Mouse (Mus musculus): ENCODE measurements around the gene Selenok.
A peak's percentile ranks its signal among the peaks of the same experiment; 100 is the strongest.

Selenok gene

DNA sequence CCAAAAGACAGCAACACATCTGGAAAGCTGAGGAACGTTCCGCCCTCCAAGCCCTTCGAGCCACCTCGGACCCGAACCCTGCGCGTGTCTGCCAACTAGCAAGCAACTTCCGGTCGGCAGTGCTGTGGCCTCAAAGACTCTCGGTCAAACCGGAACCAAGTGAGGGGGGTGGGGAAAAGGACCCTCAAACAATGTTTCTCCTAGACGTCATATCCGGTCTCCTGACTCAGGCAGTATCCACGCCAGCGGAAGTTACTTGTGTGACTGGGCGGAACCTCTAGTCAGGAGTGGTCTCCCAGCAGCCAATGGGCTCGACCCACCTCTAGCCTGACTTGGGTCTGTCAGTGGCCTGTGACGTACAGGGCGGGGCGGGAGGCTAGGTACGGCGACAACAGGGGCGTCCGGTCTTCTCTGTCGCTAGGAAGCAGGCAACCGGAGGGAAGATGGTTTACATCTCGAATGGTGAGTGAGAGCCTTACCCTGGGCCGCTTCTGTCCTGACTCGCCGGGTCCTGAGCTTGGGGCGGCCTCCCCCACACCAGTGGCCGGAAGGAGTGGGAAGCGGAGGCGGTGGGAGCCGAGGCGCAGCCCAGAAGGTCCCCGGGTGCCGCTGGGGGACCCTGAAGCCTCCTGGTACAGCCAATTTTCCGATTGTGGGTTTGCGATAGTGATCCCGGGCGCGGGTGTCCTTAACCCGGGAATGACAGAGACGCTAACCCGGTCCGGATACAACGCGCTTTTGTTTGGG, at the start of gene Selenok:
Gene Selenok (plus strand): TSS at position 234 of the 747 bp plus-strand sequence.
- peak; percentile 99 for DNase-seq (ENCODE audit: low read depth, low spot score)

DNA sequence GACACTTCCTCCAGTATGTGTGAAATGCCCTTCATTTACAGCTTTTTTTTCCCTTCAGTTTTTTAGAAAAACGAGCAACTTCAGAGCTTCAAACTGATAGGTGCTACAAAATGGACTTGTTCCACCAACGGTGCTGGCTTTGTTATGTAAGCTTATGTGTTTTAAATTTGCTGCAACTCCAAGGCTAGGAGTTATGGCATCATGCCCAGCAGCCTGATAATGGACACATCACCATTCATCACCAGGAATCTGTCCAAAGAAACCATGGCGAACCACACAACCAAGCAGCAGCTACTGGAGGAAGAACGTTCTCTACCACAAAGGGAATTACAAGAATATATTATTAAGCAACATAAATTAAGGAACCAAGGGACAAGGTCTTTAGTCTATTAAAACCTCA, 39.1 kb upstream of the Selenok start:
- no peak for DNase-seq (ENCODE audit: low read depth, low spot score)

DNA sequence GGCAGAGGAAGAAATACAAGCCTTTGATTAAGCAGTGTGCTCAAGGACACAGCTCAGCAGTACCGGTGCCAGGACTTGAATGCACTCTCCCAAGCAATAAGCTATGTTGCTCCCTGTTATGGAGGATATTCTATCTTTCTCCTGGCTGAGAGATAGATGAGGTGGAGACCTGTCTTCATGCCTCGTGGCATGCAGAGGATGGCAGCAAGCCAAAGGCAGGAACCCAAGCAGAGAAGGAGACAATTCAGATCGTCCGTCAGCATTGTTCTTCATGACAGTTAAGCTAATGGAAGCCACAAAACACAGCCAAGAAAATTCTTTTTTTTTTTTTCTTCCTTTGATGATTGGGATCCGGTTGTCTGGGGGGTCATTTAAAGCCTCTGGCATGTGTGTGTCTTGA, 32.6 kb upstream of the Selenok start:
- DNase-seq (ENCODE audit: low read depth, low spot score), result no peak

- DNase-seq (ENCODE audit: low read depth, low spot score), result no peak
Observed at GRCm38 (mm10) chr14:29937466-29937865, 30.6 kb upstream of the Selenok start.

DNA sequence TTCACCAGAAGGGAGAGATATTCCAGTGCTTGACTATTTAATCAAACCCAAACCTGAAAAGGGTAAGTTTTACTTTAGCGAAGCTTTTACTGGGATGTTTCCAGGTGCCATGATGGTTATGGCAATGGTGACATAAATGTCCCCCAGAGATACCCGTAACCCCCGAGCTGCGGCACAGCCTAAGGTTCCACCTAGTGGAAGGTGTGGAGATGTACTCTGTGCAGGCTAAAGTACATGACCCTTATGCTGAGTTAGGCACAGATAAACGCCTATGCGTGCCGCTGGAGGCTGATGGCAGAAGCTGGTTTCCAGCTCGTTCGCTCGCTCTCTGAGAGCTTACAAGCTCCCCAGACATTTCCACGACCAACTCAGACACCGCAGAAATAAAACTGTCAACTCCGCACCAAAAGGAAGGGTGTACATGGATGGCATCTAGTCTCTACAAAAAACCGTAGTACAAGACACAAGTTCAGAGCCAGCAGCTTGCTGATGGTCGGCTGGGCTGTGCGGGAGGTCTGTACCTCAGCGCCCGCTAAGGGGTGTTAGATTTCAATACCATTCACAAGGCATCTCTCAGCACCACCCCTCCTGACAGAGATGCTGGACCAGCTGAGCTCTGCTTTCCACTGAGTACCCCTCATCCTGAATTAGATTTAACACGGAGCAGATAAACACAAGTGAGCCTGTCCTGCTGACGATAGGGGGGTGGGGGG, 28.4 kb upstream of the Selenok start:
- DNase-seq (ENCODE audit: low read depth, low spot score), result peak; percentile 46

DNA sequence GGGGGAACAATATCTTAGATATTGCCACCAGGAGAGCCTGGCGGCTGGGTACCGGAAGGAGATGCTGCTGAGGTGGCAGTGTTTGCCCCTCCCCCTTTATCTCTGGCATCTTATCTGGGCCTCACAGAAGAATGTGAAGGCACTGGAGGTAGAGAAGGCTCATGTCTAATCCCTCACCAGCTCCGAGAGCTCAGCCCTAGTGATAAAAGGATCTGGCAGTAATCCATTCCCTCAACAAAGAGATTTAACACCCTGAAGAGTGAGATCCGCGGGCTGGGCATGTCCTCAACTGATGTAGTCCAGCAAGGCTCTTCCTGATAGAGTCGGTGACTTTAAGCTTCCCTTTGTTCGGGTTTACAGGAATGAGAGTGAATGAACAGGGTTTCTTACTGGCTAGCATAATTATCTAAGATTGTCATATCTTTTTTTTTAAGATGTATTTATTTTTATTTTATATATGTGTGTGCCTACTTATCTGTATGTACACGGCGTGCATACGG, 27.7 kb upstream of the Selenok start:
- no peak for DNase-seq (ENCODE audit: low read depth, low spot score)

- peak; percentile 51 for DNase-seq (ENCODE audit: low read depth, low spot score)
Observed at GRCm38 (mm10) chr14:29940877-29941276, 27.2 kb upstream of the Selenok start.

DNA sequence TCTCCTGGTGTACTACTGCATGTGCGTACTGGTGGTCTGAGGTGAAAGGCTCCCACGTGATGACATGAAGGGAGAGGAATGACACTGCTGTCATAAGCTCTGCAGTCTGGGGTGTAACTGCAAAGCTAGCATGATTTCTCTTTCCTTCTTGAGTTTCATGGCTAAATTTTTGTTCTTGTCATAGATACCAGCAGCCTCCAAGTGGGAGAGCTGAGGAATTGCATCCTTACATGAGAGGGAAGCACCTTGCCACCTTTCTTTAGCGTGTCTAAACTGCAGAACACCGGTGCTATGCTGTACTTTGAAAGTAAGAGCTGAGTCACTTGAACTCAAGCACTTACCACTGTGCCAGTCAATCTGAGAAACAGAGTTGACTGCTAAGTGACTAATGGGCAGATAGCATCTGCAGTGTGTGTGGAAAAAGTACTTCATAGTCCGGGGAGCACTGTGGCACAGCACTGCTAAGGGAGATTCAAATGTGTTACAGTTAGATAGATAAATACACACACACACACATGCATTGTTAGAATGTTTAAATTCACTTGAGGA, 21.3 kb upstream of the Selenok start:
- no peak for DNase-seq (ENCODE audit: low read depth, low spot score)

DNA sequence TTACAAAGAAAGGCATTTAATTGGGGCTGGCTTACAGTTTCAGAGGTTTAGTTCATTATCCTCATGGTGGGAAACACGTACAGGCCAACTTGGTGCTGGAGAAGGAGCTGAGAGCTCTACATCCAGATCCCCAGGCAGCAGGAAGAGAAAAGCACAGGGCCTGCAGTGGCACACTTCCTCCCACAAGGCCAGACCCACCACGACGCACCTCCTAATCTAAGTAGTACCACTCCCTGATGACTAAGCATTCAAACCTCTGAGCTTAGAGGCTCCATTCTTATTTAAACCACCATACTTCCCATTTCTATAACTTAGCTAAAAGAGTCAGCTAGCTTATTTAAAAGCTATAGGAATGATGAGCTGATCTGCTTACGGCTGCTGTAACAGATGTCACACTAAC, 17.3 kb upstream of the Selenok start:
- DNase-seq (ENCODE audit: low read depth, low spot score), result peak; percentile 92

- DNase-seq (ENCODE audit: low read depth, low spot score), result no peak
Observed at GRCm38 (mm10) chr14:29957393-29957792, 10.7 kb upstream of the Selenok start.

GRCm38 (mm10) chr14:29967611-29968010, 497 bp upstream of the Selenok start:
- peak; percentile 27 for DNase-seq (ENCODE audit: low read depth, low spot score)

GRCm38 (mm10) chr14:29971446-29971845, 3.3 kb downstream of the Selenok start:
- no peak for DNase-seq (ENCODE audit: low read depth, low spot score)

DNA sequence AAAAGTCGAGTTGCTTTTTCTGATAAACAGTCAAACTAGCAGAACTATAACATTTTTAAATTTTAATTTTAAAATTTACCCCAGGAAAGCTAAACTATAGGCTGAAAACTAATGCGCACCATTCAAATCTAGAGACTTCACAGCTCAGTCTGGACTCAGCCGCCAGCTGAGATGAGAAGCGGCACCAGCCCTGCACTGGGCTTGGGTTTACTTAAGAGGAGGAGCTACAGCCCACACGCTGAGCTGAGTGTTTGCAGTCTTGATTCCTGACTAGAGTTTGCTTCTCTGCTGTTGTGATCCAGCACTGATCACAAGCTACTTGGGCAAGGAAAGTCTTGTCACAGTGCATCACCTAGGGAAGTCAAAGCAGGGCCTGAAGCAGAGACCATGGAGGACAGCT, 3.9 kb downstream of the Selenok start:
- DNase-seq (ENCODE audit: low read depth, low spot score), result no peak

DNA sequence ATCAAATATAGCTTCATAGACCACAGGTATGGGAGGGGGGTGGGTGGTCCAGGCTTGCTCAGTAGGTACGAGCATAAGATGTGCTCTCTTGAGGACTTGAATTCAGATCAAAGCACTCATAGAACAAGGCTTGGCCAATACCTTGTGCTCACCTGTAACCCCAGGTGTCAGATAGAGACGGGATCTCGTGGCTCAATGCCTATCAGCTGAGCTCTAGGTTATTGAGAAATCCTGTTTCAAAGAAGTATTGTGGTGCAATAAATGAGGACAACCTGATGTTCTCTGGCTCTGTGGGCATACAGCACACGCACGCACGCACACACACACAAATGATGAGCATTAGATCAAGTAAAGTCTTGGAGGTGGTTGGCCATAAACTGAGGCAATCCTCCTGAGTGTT, 8.8 kb downstream of the Selenok start:
- DNase-seq (ENCODE audit: low read depth, low spot score), result no peak

DNA sequence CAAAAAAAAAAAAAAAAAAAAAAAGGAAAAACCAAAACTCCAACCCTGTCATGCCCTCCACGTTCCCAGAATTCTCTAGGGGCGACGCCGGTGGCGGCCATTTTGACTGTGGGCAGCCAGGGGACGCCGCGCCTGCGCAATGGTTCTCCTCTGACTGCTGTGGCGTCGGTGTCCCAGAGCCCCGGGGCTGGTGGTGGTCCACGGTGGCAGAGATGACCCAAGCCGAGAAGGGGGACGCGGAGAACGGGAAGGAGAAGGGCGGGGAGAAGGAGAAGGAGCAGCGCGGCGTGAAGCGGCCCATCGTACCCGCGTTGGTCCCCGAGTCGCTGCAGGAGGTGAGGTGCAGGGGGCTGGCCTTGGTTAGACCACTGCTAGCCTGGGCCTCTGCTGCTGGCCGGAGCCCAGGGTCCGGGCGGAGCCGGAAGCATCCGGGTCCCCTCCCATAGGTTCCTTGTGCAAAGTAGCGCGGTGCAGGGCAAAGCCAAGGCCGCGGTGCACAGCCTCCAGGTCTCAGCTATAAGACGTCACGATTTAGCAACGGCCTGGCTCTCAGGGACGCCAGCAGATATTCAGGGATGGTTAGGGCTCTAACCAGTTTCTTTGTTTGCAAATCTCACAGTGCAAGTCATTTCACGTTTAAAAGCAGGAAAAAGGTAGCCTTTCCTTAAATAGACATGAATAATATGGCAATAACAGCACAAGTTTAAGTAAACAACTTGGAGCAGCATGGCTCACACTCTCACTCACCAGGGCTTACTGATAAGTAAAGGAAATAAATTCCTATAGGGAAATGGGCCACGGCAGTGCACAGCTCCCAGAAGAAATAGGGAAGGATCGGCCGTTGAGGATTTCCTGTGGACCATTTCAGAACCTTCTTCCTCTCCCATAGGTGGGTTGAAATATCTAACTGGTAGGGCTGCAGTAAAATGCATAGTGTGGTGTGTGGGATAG, 10.4 kb downstream of the Selenok start, which contains the start of gene Actr8:
Gene Actr8 (plus strand): TSS at position 84 of the 951 bp plus-strand sequence.
- DNase-seq (ENCODE audit: low read depth, low spot score), result peak; percentile 86

- DNase-seq (ENCODE audit: low read depth, low spot score), result peak; percentile 74
Observed at GRCm38 (mm10) chr14:29980447-29981205, 12.5 kb downstream of the Selenok start.

DNA sequence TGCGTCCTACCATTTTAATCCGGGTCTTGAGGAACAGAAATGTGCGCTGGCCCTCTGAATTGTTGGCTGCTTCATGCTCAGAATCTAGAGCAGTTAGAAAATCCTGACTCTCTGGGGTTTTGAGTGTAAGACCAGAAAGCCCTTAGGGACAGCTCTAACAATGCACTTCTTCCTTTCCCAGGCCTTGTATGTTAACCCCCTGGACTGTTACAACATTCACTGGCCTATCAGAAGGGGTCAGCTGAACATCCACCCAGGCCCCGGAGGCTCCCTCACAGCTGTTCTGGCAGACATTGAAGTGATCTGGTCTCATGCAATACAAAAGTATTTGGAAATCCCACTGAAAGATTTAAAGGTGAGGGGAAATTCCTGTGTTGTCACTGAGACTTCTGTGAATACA, 18.0 kb downstream of the Selenok start:
- no peak for DNase-seq (ENCODE audit: low read depth, low spot score)

DNA sequence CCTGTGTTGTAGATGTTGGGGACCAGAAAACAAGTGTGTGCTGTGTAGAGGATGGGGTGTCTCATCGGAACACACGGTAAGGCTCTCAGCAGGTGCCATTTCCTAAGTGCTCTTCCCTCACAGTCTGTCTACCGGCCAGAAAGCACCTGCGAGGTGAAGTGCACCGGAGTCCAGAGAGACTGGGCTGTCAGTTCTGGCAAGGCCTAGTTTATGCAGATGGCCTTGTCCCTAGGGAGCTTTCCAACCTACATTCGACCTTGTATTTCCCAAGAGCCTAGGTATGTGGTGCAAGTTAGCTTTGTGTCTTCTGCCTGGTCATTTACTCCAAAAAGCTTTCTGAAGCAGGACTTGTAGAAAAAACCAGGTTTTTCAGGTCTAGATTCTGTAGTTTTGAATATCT, 19.2 kb downstream of the Selenok start:
- DNase-seq (ENCODE audit: low read depth, low spot score), result no peak

GRCm38 (mm10) chr14:29987739-29988138, 19.6 kb downstream of the Selenok start:
- no peak for DNase-seq (ENCODE audit: low read depth, low spot score)

- no peak for DNase-seq (ENCODE audit: low read depth, low spot score)
Observed at GRCm38 (mm10) chr14:29988337-29988736, 20.2 kb downstream of the Selenok start.

DNA sequence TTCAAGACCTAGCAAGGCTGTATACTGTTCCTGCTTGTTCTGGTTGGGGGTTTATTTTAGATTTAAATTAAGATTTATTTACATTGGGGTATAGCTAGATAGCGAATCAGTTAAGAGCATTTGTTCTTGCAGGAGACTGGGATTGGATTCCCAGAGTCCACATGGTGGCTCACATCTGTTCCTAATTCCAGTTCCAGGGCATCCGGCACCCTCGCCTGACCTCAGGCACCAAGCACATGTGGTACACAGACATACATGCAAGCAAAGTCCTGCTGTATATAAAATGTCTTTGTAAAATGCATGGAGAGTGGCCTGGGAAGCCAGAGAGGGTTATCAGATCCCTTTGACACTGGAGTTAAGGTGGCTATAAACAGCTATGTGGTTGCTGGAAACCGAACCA, 26.9 kb downstream of the Selenok start:
- DNase-seq (ENCODE audit: low read depth, low spot score), result no peak
